Mouse (Mus musculus): ENCODE data around the gene Adad2.

Adad2 gene

DNA sequence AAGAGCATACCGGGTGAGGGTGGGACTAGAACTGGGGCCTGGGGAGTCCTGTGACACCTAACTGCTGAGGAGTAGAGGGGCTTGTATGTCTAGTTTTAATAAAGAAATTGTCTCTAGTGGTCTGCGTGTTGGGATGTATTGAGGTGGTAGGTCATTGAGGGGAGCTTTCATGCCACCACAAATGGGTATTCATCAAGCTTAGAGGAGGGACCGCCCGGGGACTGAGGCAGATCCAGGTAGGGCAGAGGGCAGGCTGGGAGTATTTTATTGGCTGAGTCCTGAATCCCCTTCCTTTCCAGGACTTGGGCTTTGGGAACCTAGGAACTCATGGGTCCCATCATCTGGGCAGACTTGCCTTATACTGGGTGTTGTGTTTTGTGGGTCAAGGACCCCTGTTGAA, 4.3 kb downstream of the Adad2 start:
- no peak for DNase-seq (ENCODE audit: low spot score in 2 of 2)

DNA sequence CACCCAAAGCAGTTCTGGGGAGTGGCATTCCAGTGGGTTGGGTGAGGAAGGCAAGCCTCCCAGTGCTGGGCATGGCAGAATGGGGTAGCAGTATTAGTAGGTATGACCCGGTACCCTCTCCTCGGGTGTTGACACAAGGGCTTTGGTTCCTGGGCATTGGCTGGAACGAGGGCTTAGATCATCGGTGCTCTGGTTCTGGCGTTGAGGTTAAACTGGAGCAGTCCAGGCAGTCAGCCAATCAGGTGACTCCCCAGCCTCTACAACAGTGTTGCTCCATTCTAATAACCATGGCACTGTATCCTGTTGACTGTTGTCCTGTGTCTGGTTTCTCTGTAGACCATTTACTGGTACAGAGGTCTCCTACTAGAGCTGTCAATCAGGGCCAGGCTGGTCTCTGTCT, 5.0 kb downstream of the Adad2 start:
- no peak for DNase-seq (ENCODE audit: low spot score in 2 of 2)

- no peak for DNase-seq (ENCODE audit: low spot score in 2 of 2)
Measured at GRCm38 (mm10) chr8:119618887-119619286, 6.3 kb downstream of the Adad2 start.

- no peak for DNase-seq (ENCODE audit: low spot score in 2 of 2)
Measured at GRCm38 (mm10) chr8:119620116-119620840, 7.7 kb downstream of the Adad2 start.

DNA sequence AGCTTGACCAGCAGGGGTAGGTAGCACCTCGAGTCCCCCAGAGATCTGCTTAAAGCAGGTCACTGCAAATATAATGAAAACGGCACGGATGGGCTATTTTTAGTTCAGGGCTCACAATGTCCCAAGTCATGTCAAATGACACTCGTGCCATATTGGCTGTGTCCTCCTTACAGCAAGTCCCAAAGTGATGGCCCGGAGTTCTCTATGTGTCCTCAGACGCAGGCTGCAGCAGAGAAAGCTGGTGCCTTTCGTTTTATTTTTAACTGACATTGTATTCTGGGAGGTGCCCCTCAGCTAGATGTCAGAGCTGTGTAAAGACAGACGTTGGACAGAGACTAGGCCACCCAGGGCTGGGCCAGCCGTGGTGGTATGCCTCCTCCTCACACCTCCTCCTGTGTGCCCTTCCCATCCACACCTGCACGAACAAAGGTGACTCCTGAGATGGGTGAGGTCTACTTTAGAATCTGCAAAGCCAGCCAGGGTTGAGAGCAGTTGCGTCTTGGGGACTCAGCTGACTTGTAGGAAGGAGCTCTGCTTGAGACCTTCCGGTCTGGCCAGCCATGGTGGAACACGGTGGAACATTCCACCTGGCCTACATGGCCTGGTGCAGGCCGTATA, 8.4 kb downstream of the Adad2 start:
- DNase-seq (ENCODE audit: low spot score in 2 of 2): no peak

GRCm38 (mm10) chr8:119622555-119622954, 10.0 kb downstream of the Adad2 start:
- DNase-seq (ENCODE audit: low spot score in 2 of 2): no peak

GRCm38 (mm10) chr8:119623061-119623460, 10.5 kb downstream of the Adad2 start:
- DNase-seq (ENCODE audit: low spot score in 2 of 2): no peak

- DNase-seq (ENCODE audit: low spot score in 2 of 2): no peak
Measured at GRCm38 (mm10) chr8:119623744-119624143, 11.2 kb downstream of the Adad2 start.

DNA sequence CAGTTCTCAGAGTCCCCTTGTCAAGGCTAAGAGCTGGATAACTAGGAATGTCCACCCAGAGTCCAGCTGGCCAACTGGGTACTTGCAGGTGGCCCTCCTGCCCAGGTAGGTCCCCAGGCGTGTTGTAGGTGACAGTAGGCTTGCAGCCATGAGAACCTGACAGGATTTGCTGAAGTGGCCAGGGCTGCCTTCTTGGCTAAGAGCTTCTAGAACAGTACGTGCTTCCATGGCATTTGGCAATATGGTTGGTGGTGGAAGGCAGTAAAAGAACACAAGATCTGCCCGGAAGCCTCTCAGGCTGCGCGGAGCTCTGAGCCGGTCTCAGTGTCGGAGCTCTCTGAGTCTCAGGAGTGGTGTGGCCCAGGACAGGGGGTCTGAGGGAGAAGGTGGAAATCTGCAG, 12.4 kb downstream of the Adad2 start:
- no peak for DNase-seq (ENCODE audit: low spot score in 2 of 2)

DNA sequence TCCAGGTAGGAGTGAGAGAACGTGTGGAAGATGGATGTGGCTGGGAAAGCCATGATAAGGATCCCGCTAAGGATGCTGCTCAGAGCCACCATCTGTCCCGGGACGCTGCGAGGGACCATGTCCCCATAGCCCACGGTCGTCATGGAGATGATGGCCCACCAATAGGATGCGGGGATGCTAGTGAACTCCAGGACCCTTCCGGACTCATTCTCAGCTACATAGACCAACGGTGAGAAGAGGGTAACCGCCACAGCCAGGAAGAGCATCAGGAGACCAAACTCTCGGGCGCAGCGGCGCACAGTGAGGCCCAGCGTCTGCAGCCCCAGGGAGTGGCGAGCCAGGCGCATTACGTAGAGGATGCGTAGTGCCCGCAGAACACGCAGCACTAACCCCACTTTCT, 13.2 kb downstream of the Adad2 start:
- DNase-seq (ENCODE audit: low spot score in 2 of 2): no peak

DNA sequence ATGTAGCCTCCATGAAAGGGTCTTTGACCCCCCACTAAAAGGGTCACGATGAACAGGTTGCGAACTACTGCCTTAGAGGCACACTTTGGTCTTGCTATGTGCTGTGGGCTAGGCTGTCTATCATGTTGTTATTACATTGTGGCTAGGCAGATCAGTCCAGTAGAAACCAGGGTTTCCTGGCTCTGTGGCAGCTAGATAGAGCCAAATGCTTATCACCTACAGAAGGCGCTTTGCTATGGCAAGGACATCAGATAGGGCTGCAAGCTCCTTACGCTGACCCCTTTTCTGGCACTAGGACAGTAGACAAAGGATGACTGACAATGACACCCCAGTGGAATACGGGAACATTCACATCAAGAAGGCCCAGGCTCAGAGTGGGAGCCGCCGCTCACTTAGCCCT, 14.7 kb downstream of the Adad2 start:
- no peak for DNase-seq (ENCODE audit: low spot score in 2 of 2)

DNA sequence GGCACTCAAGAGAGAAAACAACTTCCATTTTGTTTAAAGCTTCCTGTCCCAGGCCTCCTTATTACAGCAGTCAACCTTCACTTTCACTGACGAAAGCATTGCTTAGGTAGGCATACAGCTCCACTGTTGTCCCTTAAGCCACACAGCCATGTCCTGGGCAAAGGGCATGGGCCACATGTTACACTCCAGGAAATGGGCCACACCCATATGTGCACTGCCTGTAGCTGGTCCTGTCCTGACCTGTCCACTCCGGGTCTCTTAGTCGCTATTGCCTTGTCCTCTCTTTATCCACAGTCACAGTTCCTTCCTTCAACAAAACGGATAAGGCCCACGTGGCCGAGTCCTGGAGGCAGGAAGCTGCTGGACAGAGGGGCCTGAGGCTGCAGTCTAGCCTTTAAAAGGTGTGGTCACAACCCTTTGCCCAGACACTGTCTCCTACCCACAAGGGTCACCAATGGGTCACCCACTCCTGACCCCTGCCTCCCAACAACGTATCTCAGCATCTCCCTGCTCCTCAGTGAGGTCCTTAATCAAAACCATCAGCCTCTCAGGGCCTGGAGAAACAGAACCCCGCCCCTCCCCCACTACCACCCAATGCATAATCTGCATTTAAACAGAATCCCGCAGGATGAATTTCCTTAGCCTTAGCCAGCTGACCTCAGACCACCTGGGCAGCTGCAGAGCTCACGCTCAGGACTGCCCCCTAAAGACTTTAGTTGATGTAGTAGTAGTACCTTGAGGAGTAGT, 15.2 kb downstream of the Adad2 start:
- DNase-seq (ENCODE audit: low spot score in 2 of 2): peak in 1 of 2 experiments; percentile 38

GRCm38 (mm10) chr8:119630841-119631240, 18.3 kb downstream of the Adad2 start:
- DNase-seq (ENCODE audit: low spot score in 2 of 2): no peak

- DNase-seq (ENCODE audit: low spot score in 2 of 2): no peak
Measured at GRCm38 (mm10) chr8:119632246-119632645, 19.7 kb downstream of the Adad2 start.

DNA sequence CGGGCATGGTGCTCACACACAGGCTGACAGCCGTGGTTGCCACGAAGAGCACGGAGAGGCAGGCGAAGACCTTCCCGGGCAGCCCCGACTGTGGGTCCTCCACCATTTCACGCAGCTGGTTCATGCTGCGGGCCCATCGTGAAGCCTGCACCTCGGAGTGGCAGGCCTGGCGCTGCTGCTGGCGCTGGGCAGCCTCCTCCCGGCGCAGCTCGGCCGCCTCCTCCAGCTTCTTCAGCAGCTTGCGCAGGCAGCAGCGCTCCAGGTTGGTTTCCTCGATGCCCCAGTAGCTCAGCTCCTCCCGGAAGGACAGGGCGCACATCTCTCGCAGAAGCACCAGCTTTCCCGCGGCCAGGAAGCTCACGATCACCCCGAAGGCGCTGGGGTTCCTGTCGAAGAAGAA, 20.4 kb downstream of the Adad2 start:
- DNase-seq (ENCODE audit: low spot score in 2 of 2): no peak

- DNase-seq (ENCODE audit: low spot score in 2 of 2): no peak
Measured at GRCm38 (mm10) chr8:119634616-119635336, 22.2 kb downstream of the Adad2 start.

DNA sequence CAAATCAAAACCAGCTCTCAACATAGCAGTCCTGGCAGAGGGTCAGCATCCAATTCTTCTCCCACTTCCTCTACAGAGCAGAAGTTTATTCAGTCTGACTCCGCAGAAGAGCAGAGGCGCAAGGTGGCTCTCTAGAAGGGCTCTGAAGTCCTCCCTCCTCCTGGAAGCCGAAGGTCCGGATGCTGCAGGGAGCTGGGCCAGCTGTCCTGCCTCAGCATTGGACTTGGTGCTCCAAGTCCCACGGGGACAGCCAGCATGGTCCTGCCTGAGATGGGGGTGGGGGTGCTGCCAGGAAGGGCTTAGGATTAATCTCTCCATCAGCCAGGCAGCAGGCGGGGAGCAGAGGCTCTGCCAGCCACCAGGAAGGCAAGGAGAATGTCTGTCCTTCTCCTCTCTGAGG, 22.8 kb downstream of the Adad2 start, which contains the start of gene Kcng4:
Kcng4 (minus strand) TSS at position 303 of the 400 bp plus-strand sequence.
- no peak for DNase-seq (ENCODE audit: low spot score in 2 of 2)

DNA sequence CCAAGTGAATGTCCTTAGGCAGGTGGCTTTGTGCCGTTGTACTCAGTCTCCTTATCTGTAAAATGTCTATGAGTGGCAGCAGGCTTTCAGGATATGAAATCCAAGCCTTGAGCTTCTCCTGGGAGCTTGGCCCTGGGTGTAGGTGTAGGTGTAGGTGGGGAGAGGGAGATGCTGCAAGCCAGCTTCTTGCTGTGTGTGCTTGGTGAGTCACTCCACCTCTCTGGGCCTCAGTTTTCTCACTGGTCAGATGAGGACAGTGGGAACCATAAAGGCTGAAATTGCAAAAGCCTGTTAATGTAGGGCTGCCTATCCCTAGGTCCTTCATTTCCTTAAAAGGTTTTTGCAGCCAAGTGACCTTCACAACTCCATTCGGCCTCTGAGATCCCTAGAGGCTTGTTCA, 23.4 kb downstream of the Adad2 start:
- DNase-seq (ENCODE audit: low spot score in 2 of 2): no peak

GRCm38 (mm10) chr8:119636766-119637165, 24.2 kb downstream of the Adad2 start:
- DNase-seq (ENCODE audit: low spot score in 2 of 2): no peak

DNA sequence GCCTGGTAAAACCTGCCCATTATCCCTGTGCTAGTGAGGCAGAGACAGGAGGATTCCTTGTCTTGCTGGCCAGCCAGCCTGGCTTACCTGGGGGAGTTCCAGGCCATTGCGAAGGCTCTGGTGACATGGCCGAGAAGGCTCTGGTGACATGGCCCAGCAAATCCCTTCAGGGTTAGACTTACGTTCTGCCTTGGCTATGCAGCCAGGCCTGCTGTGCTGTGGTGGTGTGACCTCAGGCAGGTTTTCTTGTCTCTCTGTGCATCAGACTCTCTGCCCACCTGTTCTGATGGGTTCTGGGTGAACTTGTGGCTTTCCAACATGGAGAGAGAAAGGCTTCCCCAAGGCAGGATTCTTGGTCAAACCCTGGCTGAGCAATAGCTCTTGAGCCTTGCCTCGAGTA, 24.8 kb downstream of the Adad2 start:
- no peak for DNase-seq (ENCODE audit: low spot score in 2 of 2)

- DNase-seq (ENCODE audit: low spot score in 2 of 2): no peak
Measured at GRCm38 (mm10) chr8:119638261-119638660, 25.7 kb downstream of the Adad2 start.

DNA sequence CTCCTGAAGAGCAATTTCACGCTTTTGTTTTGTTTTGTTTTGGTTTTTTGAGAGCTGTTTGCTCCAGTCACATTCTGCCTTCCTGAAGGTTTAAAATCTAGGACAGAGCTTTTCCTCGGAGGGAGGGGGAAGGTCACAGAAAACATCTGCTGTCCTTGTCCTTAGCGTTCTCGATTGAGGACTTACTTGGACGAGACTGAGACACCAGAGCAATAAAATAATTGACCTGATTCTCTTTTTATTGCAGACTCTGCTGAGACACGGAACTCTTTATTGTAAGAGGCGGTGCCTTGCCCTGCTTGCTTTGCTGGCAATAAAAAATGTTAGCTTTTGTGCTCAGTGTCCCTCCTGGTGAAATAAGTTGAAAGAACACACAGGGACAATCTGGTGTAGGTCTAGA, 27.3 kb downstream of the Adad2 start:
- DNase-seq (ENCODE audit: low spot score in 2 of 2): no peak

All from urinary bladder, postnatal 36 days (tissue).